Mouse (Mus musculus): ENCODE results near the gene Fam47e. TPM values are rescaled to one million over a fixed set of nuclear protein-coding genes. Genes with fewer than 3 reads are reported as not detected.
"Not testable (repeated sequence)": the region's sequence is repeated elsewhere in the genome, so short reads cannot be mapped to it uniquely, and the experiment has no call there.

The Fam47e gene
- polyA plus RNA-seq (2015; fragmentation: Nextera tagmentation; extraction: Ambion mirVana), result 4.7 and 9.4 TPM in 2 replicates

- H3K9me3 ChIP-seq (replicated peaks), result no peaks in the 10 kb centered on the region
- WGBS, result 67% methylated on average over 16 of the region's 16 CpGs
- H3K36me3 ChIP-seq, result no peaks in the 10 kb centered on the region
- no peak within 1 kb of the TSS for H3K4me2 ChIP-seq (replicated peaks)
- no peaks in the 10 kb centered on the region for H3K27me3 ChIP-seq
- peaks cover 7% of the 10 kb centered on the region; the same call in 1 of the 2 replicates for H3K4me1 ChIP-seq
- no peak within 1 kb of the TSS for H3K4me3 ChIP-seq (replicated peaks)
- H3K9ac ChIP-seq, result no peak within 1 kb of the TSS
- no peak within 1 kb of the TSS for H3K27ac ChIP-seq (replicated peaks)
- 0 out of 2 replicates have a peak, but pooled peaks have one; percentile 47 for ATAC-seq (ENCODE audit: insufficient number of reproducible peaks, low FRiP score, low TSS enrichment, low read depth)
Measured at GRCm38 (mm10) chr5:92554891-92555511, at the start of gene Fam47e. TSS of gene Fam47e (plus strand) at chr5:92555069.

GRCm38 (mm10) chr5:92505402-92505865 lies 49.4 kb upstream of the Fam47e start:
- WGBS, result under 1% methylated on average over 48 of the region's 48 CpGs
- Histone ChIP-seq H3K9ac (peak overlapping the region; percentile 94), H3K27me3 (no peaks in the 10 kb centered on the region), H3K36me3 (no peaks in the 10 kb centered on the region), H3K4me2 (replicated peaks) (peak overlapping the region; percentile 52), H3K4me3 (replicated peaks) (peak overlapping the region; percentile 95), H3K4me1 (peaks cover 10% of the 10 kb centered on the region; the same call in 1 of the 2 replicates), H3K9me3 (replicated peaks) (no peaks in the 10 kb centered on the region), H3K27ac (replicated peaks) (peak overlapping the region; percentile 95)
- peak; percentile 96 for ATAC-seq (ENCODE audit: insufficient number of reproducible peaks, low FRiP score, low TSS enrichment, low read depth)

- no peaks in the 10 kb centered on the region for H3K9me3 ChIP-seq (replicated peaks)
- peak overlapping the region; percentile 52 for H3K4me2 ChIP-seq (replicated peaks)
- no peak overlapping the region for H3K9ac ChIP-seq
- peak overlapping the region; percentile 95 for H3K4me3 ChIP-seq (replicated peaks)
- ATAC-seq (ENCODE audit: insufficient number of reproducible peaks, low FRiP score, low TSS enrichment, low read depth), result no peak
- H3K4me1 ChIP-seq, result peaks cover 10% of the 10 kb centered on the region; the same call in 1 of the 2 replicates
- H3K27me3 ChIP-seq, result no peaks in the 10 kb centered on the region
- H3K36me3 ChIP-seq, result no peaks in the 10 kb centered on the region
- 22% methylated on average over 4 of the region's 4 CpGs for WGBS
- peak overlapping the region; percentile 95; the same call in 1 of the 2 replicates for H3K27ac ChIP-seq (replicated peaks)
Measured at GRCm38 (mm10) chr5:92506301-92506729, 48.6 kb upstream of the Fam47e start.

DNA sequence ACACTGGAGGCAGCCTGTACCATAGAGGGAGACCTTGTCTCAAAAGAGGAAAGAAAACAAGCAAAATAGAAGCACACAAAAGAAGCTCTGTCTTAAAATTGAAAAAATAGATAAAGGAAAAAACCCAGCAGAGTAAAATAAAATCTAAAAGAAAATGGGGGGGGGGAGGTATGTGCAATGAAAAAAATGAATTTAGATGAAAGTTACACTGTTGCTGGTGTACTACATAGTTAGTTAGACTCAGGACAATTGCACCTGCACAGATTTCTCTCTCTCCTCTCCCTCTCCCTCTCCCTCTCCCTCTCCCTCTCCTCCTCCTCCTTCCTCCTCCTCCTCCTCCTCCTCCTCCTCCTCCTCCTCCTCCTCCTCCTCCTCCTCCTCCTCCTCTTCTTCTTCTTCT lies 48.1 kb upstream of the Fam47e start, which contains the start of gene Scarb2:
Gene Scarb2, minus strand, starts transcription at position 101 of the 400 bp plus-strand sequence.
- no peaks in the 10 kb centered on the region for H3K27me3 ChIP-seq
- H3K4me2 ChIP-seq (replicated peaks), result peak within 1 kb of the TSS; percentile 52
- no peaks in the 10 kb centered on the region for H3K9me3 ChIP-seq (replicated peaks)
- peak within 1 kb of the TSS; percentile 95 for H3K4me3 ChIP-seq (replicated peaks)
- peak within 1 kb of the TSS; percentile 95 for H3K27ac ChIP-seq (replicated peaks)
- peaks cover 10% of the 10 kb centered on the region; the same call in 1 of the 2 replicates for H3K4me1 ChIP-seq
- H3K36me3 ChIP-seq, result no peaks in the 10 kb centered on the region
- H3K9ac ChIP-seq, result peak within 1 kb of the TSS; percentile 94; the same call in 1 of the 2 replicates
- no peak for ATAC-seq (ENCODE audit: insufficient number of reproducible peaks, low FRiP score, low TSS enrichment, low read depth)

- Histone ChIP-seq H3K4me1 (peaks cover 10% of the 10 kb centered on the region; the same call in 1 of the 2 replicates), H3K9ac (no peak overlapping the region), H3K36me3 (no peaks in the 10 kb centered on the region), H3K4me2 (replicated peaks) (no peak overlapping the region), H3K9me3 (replicated peaks) (no peaks in the 10 kb centered on the region), H3K4me3 (replicated peaks) (no peak overlapping the region), H3K27me3 (no peaks in the 10 kb centered on the region), H3K27ac (replicated peaks) (no peak overlapping the region)
- 87% methylated on average over 5 of the region's 5 CpGs for WGBS
- ATAC-seq (ENCODE audit: insufficient number of reproducible peaks, low FRiP score, low TSS enrichment, low read depth), result no peak
Measured at GRCm38 (mm10) chr5:92508853-92509252, 46.0 kb upstream of the Fam47e start.

GRCm38 (mm10) chr5:92511256-92511655 lies 43.6 kb upstream of the Fam47e start:
- H3K9me3 ChIP-seq (replicated peaks), result no peaks in the 10 kb centered on the region
- H3K36me3 ChIP-seq, result no peaks in the 10 kb centered on the region
- no peaks in the 10 kb centered on the region for H3K27me3 ChIP-seq
- ATAC-seq (ENCODE audit: insufficient number of reproducible peaks, low FRiP score, low TSS enrichment, low read depth), result no peak
- H3K4me2 ChIP-seq (replicated peaks), result no peak overlapping the region
- no peak overlapping the region for H3K4me3 ChIP-seq (replicated peaks)
- no peak overlapping the region for H3K27ac ChIP-seq (replicated peaks)
- H3K4me1 ChIP-seq, result peaks cover 3% of the 10 kb centered on the region; the same call in 1 of the 2 replicates
- no peak overlapping the region for H3K9ac ChIP-seq

DNA sequence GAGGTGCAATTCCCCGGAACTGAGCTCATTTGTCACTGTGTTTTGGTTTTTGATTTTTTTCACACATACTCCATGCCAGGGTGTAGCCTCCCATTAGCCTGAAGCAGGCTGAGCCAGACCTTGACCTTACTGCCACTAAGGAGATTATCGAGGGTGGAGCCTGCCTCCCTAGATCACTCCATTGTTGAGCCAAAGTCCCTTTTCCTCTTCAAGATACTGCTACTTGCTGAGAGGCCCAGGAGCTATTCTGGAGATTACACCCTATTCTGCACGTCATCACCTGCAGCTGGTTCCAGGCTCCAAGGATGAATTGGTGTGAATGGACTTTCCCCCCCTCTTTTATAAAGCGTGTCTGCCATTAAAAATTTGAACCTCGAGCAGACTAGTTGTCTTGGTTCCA lies 42.8 kb upstream of the Fam47e start:
- no peak overlapping the region for H3K4me2 ChIP-seq (replicated peaks)
- no peaks in the 10 kb centered on the region for H3K27me3 ChIP-seq
- no peaks in the 10 kb centered on the region for H3K36me3 ChIP-seq
- no peak overlapping the region for H3K9ac ChIP-seq
- ATAC-seq (ENCODE audit: insufficient number of reproducible peaks, low FRiP score, low TSS enrichment, low read depth), result no peak
- no peak overlapping the region for H3K27ac ChIP-seq (replicated peaks)
- H3K4me1 ChIP-seq, result no peaks in the 10 kb centered on the region
- H3K9me3 ChIP-seq (replicated peaks), result no peaks in the 10 kb centered on the region
- no peak overlapping the region for H3K4me3 ChIP-seq (replicated peaks)
- 90% methylated on average over 5 of the region's 5 CpGs for WGBS

- not testable (repeated sequence) for H3K9me3 ChIP-seq (replicated peaks); H3K27me3 ChIP-seq; H3K4me1 ChIP-seq; H3K4me3 ChIP-seq (replicated peaks); H3K27ac ChIP-seq (replicated peaks); H3K36me3 ChIP-seq; H3K9ac ChIP-seq; ATAC-seq (ENCODE audit: insufficient number of reproducible peaks, low FRiP score, low TSS enrichment, low read depth); H3K4me2 ChIP-seq (replicated peaks)
- 90% methylated on average over 2 of the region's 2 CpGs for WGBS
Measured at GRCm38 (mm10) chr5:92521131-92521530, 33.7 kb upstream of the Fam47e start.

DNA sequence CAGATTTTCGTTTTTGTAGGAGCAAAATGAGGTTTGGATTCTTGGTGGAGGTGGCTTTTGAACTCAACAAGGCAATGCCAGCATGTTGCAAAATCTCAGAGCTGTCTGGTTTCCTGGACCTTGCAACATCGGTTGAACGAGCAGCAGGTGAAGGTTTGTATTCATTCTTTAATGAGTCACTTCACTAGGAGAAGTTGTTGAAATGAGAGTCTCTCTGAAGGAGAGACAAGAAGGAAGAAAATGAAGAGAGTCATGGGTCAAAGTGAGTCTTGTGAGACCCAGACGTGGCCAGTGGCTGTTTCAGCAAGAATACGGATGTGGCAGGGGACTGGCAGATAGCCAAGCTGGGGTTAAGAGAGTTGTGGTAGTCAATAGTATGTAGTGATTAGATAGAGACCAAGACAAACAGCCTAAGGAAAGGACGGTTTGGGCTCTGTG lies 30.0 kb upstream of the Fam47e start:
- Histone ChIP-seq H3K27ac (replicated peaks) (no peak overlapping the region), H3K4me3 (replicated peaks) (no peak overlapping the region), H3K9ac (no peak overlapping the region), H3K27me3 (no peaks in the 10 kb centered on the region), H3K4me2 (replicated peaks) (no peak overlapping the region), H3K4me1 (no peaks in the 10 kb centered on the region), H3K36me3 (no peaks in the 10 kb centered on the region), H3K9me3 (replicated peaks) (no peaks in the 10 kb centered on the region)
- no peak for ATAC-seq (ENCODE audit: insufficient number of reproducible peaks, low FRiP score, low TSS enrichment, low read depth)
- WGBS, result 68% methylated on average over 6 of the region's 6 CpGs

- H3K9ac ChIP-seq, result no peak overlapping the region
- no peaks in the 10 kb centered on the region for H3K4me1 ChIP-seq
- no peak overlapping the region for H3K4me3 ChIP-seq (replicated peaks)
- no peak overlapping the region for H3K27ac ChIP-seq (replicated peaks)
- H3K27me3 ChIP-seq, result no peaks in the 10 kb centered on the region
- no peak for ATAC-seq (ENCODE audit: insufficient number of reproducible peaks, low FRiP score, low TSS enrichment, low read depth)
- 83% methylated on average over 4 of the region's 4 CpGs for WGBS
- no peaks in the 10 kb centered on the region for H3K36me3 ChIP-seq
- no peaks in the 10 kb centered on the region for H3K9me3 ChIP-seq (replicated peaks)
- H3K4me2 ChIP-seq (replicated peaks), result no peak overlapping the region
Measured at GRCm38 (mm10) chr5:92539698-92540097, 15.2 kb upstream of the Fam47e start.

DNA sequence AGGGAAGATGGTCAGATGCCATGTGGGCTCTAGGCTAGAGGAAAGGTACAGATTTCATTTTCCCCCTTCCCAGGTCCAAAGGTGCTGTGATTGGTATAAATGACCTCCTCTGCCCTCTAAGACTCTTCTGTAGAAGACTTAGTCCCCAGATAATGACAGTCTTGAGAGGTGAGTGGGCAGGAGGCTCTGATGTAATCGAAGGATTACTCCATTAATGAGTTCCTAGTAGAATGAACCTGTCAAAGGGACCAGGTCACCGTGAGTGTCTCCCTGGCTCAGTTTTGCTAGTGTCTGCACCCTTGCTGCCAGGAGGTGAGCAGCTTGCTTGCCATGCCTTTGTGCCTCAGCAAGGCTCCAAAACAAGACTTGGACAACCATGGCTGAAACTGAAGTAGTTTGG lies 2.3 kb upstream of the Fam47e start:
- H3K36me3 ChIP-seq, result no peaks in the 10 kb centered on the region

More for the DNA sequence above, 2.3 kb upstream of the Fam47e start:
- Histone ChIP-seq H3K9me3 (replicated peaks) (no peaks in the 10 kb centered on the region), H3K9ac (no peak overlapping the region), H3K27ac (replicated peaks) (no peak overlapping the region), H3K27me3 (no peaks in the 10 kb centered on the region), H3K4me1 (peaks cover 7% of the 10 kb centered on the region; the same call in 1 of the 2 replicates), H3K4me3 (replicated peaks) (no peak overlapping the region), H3K4me2 (replicated peaks) (no peak overlapping the region)
- 84% methylated on average over 2 of the region's 2 CpGs for WGBS
- ATAC-seq (ENCODE audit: insufficient number of reproducible peaks, low FRiP score, low TSS enrichment, low read depth), result no peak
